Mouse (Mus musculus): ENCODE results near the gene Erbb3. TPM values are rescaled to one million over a fixed set of nuclear protein-coding genes. Genes with fewer than 3 reads are reported as not detected.
"Not testable (repeated sequence)": the region's sequence is repeated elsewhere in the genome, so short reads cannot be mapped to it uniquely, and the experiment has no call there.

Gene Erbb3
- polyA plus RNA-seq, 1 experiment from 2014 or later, result 3.5 TPM

DNA sequence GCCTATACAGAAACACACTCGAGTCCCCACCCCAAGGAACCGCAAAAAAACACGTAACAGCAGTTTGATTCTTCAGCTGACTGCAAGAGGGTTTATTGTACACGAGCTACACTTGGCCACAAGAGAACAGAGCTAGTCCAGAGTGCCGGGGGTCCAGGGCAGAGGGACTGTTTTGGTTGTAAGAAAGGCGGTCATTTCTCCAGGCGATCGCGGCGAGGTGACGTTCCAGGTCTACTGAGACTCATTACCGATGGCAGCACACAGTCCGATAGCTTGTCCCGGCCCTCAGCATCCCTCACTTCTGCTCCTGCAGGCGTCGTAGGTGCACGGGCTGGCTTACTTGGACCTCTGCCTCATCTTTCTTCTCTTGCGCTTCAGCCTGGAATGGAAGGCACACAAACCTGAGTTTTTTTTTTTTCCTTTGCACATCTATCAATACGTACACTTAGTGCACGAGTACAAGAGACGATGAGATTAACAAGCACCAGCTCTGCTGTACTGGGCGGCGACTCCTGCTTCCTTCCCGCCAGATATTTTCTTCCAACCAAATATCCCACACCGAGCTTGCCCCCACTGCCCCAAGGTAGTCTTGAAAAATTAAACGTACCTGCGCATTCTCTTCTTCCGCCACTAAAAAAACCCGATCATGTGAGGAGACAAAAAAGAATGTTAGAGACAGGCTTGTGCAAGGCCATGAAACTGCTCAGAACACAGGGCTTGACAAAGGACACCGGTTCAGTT lies 41.2 kb downstream of the Erbb3 start:
- H3K27me3 ChIP-seq; ATAC-seq (ENCODE audit: low FRiP score); H3K9me3 ChIP-seq: not testable (repeated sequence)
- Histone ChIP-seq H3K27ac (peak overlapping the region; percentile 97), H3K9ac (peak overlapping the region; percentile 93), H3K4me3 (peak overlapping the region; percentile 76), H3K36me3 (peaks cover 25% of the 10 kb centered on the region), H3K4me1 (replicated peaks) (peaks cover 30% of the 10 kb centered on the region), H3K4me2 (peak overlapping the region; percentile 85)
- WGBS, result under 1% methylated on average over 30 of the region's 30 CpGs

DNA sequence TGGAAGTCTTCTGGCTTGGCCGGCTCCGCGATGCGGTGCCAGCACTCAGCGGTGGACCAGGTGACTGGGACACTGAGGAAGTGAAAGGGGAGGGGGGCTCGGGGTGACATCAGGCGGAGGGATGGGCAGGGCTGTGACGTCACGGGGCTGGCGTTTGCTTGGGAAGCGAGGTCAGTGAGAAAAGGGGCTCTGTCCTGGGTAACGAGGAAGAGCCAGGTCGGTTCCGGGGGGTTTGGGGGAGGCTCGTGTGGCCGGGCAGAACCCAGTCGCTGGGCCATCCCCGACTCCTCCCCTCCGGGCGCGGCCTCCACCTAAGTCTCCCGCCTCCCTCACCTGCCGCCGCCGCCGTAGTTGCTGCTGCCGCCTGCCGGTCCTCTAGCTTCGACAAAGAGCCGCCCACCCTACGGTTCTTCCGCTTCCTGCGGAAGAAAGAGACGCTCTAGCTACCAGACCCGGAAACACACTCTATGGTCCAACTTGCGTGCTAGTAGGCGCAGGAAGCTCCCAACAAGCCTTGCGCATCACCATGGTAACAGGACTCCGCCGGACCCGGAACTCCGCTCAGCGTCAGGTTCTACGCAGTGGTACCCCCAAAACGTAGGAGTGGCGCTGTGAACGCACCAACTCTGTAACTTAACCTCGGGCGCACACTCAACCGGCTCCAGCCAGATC lies 42.0 kb downstream of the Erbb3 start, which contains the start of gene Zc3h10:
Gene Zc3h10 (minus strand): TSS at position 414 of the 672 bp plus-strand sequence.
- H3K4me1 ChIP-seq (replicated peaks), result peaks cover 32% of the 10 kb centered on the region
- peak within 1 kb of the TSS; percentile 97 for H3K27ac ChIP-seq
- peak; percentile 92 for ATAC-seq (ENCODE audit: low FRiP score)
- H3K4me3 ChIP-seq, result peak within 1 kb of the TSS; percentile 76
- H3K4me2 ChIP-seq, result peak within 1 kb of the TSS; percentile 85
- WGBS, result under 1% methylated on average over 50 of the region's 50 CpGs
- no peaks in the 10 kb centered on the region for H3K27me3 ChIP-seq
- H3K9ac ChIP-seq, result peak within 1 kb of the TSS; percentile 93
- H3K9me3 ChIP-seq, result no peaks in the 10 kb centered on the region
- peaks cover 32% of the 10 kb centered on the region for H3K36me3 ChIP-seq

DNA sequence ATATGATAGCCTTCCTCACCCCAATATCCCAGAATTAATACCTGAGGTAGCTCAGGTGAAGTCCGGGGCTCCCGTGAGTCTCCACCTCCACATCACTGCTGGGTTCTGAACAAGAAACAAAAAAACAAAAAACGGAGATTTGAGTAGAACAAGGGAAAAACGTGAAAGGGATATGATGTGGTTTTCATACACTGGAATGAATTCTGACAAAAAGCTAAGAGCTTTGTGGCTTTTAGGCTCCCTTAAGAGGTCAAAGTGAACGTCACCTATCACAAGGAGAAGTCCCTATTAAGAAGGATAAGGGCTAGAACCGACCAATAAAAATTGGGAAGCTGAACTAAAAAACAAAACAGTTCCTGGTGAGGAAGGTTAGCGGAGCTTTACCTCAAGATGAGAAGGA lies 42.7 kb downstream of the Erbb3 start:
- 24% methylated on average over 7 of the region's 7 CpGs for WGBS
- H3K9me3 ChIP-seq, result no peaks in the 10 kb centered on the region
- H3K27ac ChIP-seq, result peak overlapping the region; percentile 97
- peak overlapping the region; percentile 79 for H3K9ac ChIP-seq
- peaks cover 32% of the 10 kb centered on the region for H3K4me1 ChIP-seq (replicated peaks)
- peaks cover 38% of the 10 kb centered on the region for H3K36me3 ChIP-seq
- H3K4me3 ChIP-seq, result peak overlapping the region; percentile 76
- no peaks in the 10 kb centered on the region for H3K27me3 ChIP-seq
- no peak for ATAC-seq (ENCODE audit: low FRiP score)
- peak overlapping the region; percentile 85 for H3K4me2 ChIP-seq

DNA sequence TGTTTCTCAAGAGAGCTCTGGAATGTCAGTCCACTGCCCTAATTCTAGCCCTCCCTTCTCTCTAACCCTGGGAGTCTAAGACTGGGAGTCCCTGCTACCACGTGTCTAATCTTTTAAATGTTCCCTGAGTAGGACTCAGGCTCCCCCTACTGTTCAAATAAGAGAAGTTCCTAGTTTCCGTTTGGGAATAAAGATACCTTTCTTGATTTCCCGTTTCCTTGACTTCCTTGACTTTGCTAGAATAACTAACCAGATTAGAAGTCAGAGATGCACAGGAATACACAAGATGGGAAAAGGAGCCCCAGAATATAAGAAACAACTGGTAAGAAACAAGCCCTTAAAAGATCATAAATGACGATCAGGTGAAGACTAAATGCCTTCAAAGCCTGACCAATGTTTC lies 43.1 kb downstream of the Erbb3 start:
- H3K9ac ChIP-seq, result peak overlapping the region; percentile 79
- 16% methylated on average over 4 of the region's 4 CpGs for WGBS
- ATAC-seq (ENCODE audit: low FRiP score), result no peak
- peaks cover 41% of the 10 kb centered on the region for H3K36me3 ChIP-seq
- no peaks in the 10 kb centered on the region for H3K9me3 ChIP-seq
- peaks cover 32% of the 10 kb centered on the region for H3K4me1 ChIP-seq (replicated peaks)
- H3K27ac ChIP-seq, result peak overlapping the region; percentile 97; the same call in 1 of the 2 replicates
- H3K4me2 ChIP-seq, result peak overlapping the region; percentile 85
- no peaks in the 10 kb centered on the region for H3K27me3 ChIP-seq
- H3K4me3 ChIP-seq, result peak overlapping the region; percentile 76

DNA sequence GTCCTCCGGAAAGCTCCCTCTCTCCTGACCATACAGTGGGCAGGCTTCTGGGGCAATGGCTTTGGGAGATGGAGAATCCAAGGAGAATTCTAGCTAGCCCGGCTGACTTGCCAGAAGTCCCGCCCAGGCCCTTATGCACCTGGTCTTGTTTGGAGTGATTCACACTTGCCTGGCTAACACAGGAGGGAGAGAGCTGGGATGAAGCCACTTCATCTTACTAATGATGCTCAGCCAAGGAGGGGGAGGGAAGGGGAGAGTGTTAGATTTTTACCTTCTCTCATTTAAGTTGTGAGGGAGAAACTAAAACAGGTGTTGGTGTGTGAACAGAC lies 43.9 kb downstream of the Erbb3 start:
- Histone ChIP-seq H3K27me3 (no peaks in the 10 kb centered on the region), H3K9me3 (no peaks in the 10 kb centered on the region), H3K9ac (no peak overlapping the region), H3K4me1 (replicated peaks) (peaks cover 32% of the 10 kb centered on the region), H3K4me3 (no peak overlapping the region), H3K4me2 (no peak overlapping the region), H3K27ac (no peak overlapping the region), H3K36me3 (peaks cover 46% of the 10 kb centered on the region)
- no peak for ATAC-seq (ENCODE audit: low FRiP score)
- WGBS, result 94% methylated on average over 3 of the region's 3 CpGs

DNA sequence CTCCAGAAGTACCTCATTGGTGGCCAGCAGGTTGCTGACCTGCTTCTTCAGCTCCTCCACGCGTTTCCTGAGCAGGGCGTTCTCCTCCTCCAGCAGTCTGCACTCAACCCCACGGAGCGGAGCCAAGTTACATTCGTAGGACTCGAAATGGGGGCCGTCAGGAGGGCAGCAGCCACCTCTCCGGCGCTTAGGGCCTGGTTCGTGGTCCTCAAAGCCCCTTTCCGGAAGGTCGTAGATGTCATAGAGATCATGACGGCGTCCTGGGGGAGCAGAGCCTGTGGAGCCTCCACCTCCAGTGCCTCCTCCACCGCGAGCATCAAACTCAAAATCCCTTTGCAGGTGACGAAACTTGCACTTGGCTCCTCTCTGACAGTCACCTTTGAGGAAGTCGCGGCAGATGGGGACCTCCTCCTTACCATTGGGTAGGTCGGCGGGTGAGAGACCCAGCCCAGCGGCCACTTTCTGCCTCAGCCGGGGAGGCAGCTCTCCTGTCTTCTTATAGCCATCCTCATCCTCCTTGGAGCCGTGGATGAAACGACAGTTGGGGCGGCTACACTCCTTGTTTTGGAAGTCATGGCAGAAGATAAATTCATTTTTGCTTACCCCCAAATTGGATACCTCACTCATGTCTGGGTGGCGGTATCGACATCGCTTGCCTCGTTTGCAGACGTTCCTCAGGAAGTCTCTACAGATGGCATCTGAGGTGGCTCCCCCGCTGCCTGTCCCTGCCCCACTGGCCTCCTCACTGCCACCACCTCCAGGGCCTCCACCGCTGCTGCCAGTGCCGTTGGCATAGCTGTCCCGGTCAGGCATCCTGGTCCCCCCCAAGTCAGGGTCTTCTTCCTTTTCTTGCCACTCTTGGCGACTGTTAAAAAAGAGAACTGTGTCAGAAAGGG lies 44.5 kb downstream of the Erbb3 start:
- Histone ChIP-seq H3K9ac (no peak overlapping the region), H3K36me3 (peaks cover 46% of the 10 kb centered on the region), H3K4me2 (no peak overlapping the region), H3K9me3 (no peaks in the 10 kb centered on the region), H3K4me1 (replicated peaks) (peaks cover 32% of the 10 kb centered on the region), H3K4me3 (no peak overlapping the region), H3K27me3 (no peaks in the 10 kb centered on the region), H3K27ac (no peak overlapping the region)
- no peak for ATAC-seq (ENCODE audit: low FRiP score)
- 97% methylated on average over 37 of the region's 37 CpGs for WGBS

DNA sequence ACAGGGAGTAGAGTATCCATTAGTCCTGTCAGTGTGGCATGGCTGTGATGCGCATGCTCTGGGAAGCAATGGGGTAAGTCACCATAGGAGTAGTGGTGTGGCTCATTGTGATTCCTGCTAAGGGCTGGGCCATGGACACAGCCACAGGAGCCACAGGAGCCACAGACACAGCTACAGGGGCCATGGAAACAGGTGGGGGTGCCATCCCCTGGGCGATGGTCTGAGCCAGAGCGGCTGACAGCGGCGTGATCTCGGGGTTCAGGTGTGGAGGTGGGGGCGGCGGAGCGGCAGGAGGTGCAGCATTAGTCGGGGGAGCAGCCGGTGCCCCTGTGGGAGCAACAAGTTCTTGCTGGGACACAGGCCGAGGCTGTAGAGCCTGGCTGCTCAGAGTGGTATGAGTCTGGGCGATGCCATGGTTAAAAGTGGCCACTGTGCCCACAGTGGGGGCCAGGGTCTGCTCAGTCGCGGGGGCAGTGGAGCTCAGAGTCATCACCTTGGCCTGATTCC lies 45.2 kb downstream of the Erbb3 start:
- Histone ChIP-seq H3K27me3 (no peaks in the 10 kb centered on the region), H3K4me1 (replicated peaks) (peaks cover 28% of the 10 kb centered on the region), H3K4me2 (no peak overlapping the region), H3K9me3 (no peaks in the 10 kb centered on the region), H3K27ac (no peak overlapping the region), H3K4me3 (no peak overlapping the region), H3K9ac (no peak overlapping the region), H3K36me3 (peaks cover 46% of the 10 kb centered on the region)
- ATAC-seq (ENCODE audit: low FRiP score), result no peak
- 98% methylated on average over 15 of the region's 15 CpGs for WGBS

DNA sequence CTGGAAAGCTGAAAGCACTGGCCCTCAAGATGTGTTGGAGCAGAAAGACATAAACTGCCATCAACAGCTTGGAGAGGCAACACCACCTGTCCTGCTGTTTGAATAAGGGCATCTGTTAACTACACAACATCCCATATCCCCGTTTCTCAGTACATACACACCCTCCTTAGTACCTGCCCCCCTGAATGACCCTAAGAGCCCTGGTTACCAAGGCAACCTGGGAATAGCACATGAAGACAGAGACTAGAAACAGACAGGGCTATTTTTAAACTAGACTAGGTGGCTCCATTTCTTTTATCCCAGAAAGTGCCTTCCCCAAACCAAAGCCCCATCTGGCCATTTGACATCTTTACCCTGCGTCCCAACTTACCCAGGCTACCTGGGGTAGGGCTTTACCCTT lies 46.4 kb downstream of the Erbb3 start:
- no peak for ATAC-seq (ENCODE audit: low FRiP score)
- Histone ChIP-seq H3K9ac (no peak overlapping the region), H3K27me3 (no peaks in the 10 kb centered on the region), H3K4me1 (replicated peaks) (peaks cover 28% of the 10 kb centered on the region), H3K9me3 (no peaks in the 10 kb centered on the region), H3K4me3 (no peak overlapping the region), H3K4me2 (no peak overlapping the region), H3K36me3 (peaks cover 46% of the 10 kb centered on the region), H3K27ac (no peak overlapping the region)
- 76% methylated on average over 2 of the region's 2 CpGs for WGBS

DNA sequence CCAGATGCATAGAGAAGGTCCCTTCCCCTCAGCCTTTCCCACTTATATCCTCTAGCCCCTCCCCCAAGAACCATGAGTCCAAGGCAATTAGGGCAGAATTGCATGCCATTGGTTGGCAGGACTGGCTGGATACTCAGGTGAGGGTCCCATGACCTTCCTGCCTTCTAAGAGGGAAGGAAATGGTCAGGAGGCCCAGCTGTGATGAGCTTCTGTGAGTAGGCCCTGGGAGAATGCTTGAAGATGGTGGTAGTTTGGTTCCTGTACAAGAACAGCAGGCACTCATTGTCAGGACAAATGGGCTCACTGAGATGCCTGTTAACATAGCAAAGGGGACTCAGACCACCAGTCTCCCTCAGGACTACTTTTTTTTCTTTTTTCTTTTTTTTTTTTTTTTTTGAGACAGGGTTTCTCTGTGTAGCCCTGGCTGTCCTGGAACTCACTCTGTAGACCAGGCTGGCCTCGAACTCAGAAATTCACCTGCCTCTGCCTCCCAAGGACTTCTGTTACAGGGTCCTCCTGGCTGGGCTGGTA lies 51.0 kb downstream of the Erbb3 start:
- H3K4me2 ChIP-seq, result no peak overlapping the region
- peaks cover 7% of the 10 kb centered on the region; the same call in 1 of the 2 replicates for H3K4me1 ChIP-seq (replicated peaks)
- no peak overlapping the region for H3K27ac ChIP-seq
- no peaks in the 10 kb centered on the region for H3K27me3 ChIP-seq
- H3K4me3 ChIP-seq, result no peak overlapping the region
- H3K9me3 ChIP-seq, result no peaks in the 10 kb centered on the region
- no peak overlapping the region for H3K9ac ChIP-seq
- H3K36me3 ChIP-seq, result peaks cover 23% of the 10 kb centered on the region
- no peak for ATAC-seq (ENCODE audit: low FRiP score)
- WGBS, result 56% methylated on average over 1 of the region's 1 CpGs

DNA sequence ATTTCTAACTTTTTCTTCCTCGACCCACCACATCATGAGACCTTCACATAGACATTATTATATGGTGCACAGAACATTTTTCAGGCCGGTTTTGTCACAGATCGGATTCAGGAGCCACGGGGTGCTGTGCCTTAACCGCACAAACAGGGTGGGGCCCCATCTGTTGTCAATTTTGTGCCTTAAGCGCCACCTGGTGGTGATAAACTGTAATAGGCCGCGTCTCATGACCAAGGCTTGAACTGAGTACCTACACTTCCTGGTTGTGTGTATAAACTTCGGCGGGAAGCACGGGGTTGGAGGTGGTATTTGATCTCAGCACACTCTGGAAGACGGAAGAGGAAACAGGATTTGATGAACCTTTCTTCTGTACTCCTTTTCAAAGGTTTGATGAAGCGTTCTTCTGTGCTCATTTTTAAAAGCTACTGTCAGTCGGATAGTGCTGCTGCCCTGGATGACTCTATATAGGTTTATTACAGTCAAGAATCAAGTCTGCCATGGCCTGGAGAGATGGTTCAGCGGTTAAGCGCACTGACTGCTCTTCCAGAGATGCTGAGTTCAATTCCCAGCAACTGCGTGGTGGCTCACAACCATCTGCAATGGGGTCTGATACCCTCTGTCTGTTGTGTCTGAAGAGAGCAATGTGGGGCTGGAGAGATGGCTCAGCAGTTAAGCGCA lies 53.0 kb downstream of the Erbb3 start:
- Histone ChIP-seq H3K27ac (no peak overlapping the region), H3K36me3 (peaks cover 6% of the 10 kb centered on the region; the same call in 1 of the 2 replicates), H3K27me3 (no peaks in the 10 kb centered on the region), H3K9me3 (no peaks in the 10 kb centered on the region), H3K9ac (no peak overlapping the region), H3K4me3 (no peak overlapping the region), H3K4me2 (peak overlapping the region; percentile 40), H3K4me1 (replicated peaks) (0 out of 2 replicates have a peak, but pooled peaks cover 3% of the 10 kb centered on the region)
- ATAC-seq (ENCODE audit: low FRiP score), result peak; percentile 77
- WGBS, result 18% methylated on average over 18 of the region's 18 CpGs

DNA sequence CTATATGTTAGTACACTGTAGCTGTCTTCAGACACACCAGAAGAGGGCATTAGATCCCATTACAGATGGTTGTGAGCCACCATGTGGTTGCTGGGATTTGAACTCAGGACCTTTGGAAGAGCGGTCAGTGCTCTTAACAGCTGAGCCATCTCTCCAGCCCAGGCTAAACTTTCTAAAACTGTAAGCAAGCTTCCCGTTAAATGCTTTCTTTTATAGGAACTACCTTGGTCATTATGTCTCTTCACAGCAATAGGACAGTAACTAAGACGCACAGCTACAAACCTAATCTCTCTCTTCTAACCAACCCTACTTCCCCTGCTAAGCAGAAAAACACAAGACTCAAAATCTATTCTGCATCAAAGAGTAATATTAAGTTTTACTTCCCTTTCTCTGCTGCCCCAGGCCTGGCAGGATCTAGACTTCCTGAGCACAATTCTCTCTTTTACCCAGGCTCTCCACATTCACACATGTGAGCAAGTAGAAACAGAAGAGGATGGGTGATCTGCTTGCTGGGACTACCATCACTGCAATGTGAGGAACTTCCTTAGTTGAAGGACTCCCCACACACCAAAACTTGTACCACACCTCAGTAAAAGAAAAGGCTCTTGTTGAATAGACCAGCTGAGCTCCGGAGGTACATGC lies 53.7 kb downstream of the Erbb3 start:
- no peaks in the 10 kb centered on the region for H3K9me3 ChIP-seq
- ATAC-seq (ENCODE audit: low FRiP score), result no peak
- H3K27me3 ChIP-seq, result no peaks in the 10 kb centered on the region
- no peak overlapping the region for H3K27ac ChIP-seq
- no peaks in the 10 kb centered on the region for H3K36me3 ChIP-seq
- H3K4me2 ChIP-seq, result peak overlapping the region; percentile 40
- WGBS, result 76% methylated on average over 4 of the region's 4 CpGs
- 0 out of 2 replicates have a peak, but pooled peaks cover 3% of the 10 kb centered on the region for H3K4me1 ChIP-seq (replicated peaks)
- H3K4me3 ChIP-seq, result no peak overlapping the region
- H3K9ac ChIP-seq, result no peak overlapping the region
